Mouse (Mus musculus): ENCODE data around the gene Cd164l2.

GRCm38 (mm10) chr4:133184031-133184897 lies 27.7 kb upstream of the Cd164l2 start:
- no peak for TF ChIP-seq CTCF (IDR thresholded peaks at IDR 0.05; ENCODE audit: borderline replicate concordance, extremely low read depth, insufficient read depth, insufficient read length)
- TF ChIP-seq POLR2A (IDR thresholded peaks at IDR 0.05; ENCODE audit: borderline replicate concordance, extremely low read depth, insufficient read depth, insufficient read length, poor library complexity, severe bottlenecking): no peak
